Mouse (Mus musculus) bone marrow macrophage, adult 2 months (primary cell): ENCODE data around the gene Ppcdc.

Experiments
- CTCF ChIP-seq: IDR thresholded peaks from 2 replicates; pipeline ENCODE4 v1.5.1; 2012; ENCODE audit warnings: low read depth, mild to moderate bottlenecking, low read length, moderate library complexity
- POLR2A ChIP-seq: IDR thresholded peaks from 2 replicates; pipeline ENCODE4 v1.6.1; 2012; ENCODE audit warnings: mild to moderate bottlenecking, low read depth, low read length, borderline replicate concordance

- no peak for TF ChIP-seq POLR2A
- TF ChIP-seq CTCF, result no peak
Observed at GRCm38 (mm10) chr9:57406395-57406794, 33.5 kb downstream of the Ppcdc start.
